Mouse (Mus musculus) monocyte, adult 59 days (primary cell): ENCODE data around the gene Ttc24. TPM values are rescaled to one million over a fixed set of nuclear protein-coding genes. Genes with fewer than 3 reads are reported as not detected.

Experiments used
- total RNA-seq, 2 experiments: library from RNA; stranded (reverse); gene quantifications; one replicate each; pipeline ENCODE4 v1.2.4; 2023

The Ttc24 gene
- not detected for total RNA-seq

DNA sequence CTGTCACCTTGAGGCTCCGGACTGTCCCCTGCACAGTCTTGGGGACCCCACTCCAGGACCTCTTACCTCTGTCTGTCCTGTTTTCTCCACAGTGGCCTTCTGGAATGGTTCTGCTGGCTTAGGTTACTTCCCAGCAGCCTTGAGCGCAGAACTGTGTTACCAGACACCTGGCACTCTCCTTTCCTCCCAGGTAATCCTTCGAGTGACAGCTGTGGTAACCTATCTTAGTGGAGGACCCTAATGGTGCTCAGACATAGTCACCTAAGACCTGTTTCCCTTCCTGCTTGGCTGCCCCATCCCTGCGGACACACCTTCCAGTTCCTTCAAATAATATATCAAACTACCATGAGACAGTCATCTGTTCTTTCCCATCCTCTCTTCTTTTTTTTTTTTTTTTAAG is at the start of gene Ttc24:
TSS of gene Ttc24 (minus strand) at position 101 of the 400 bp plus-strand sequence.

DNA sequence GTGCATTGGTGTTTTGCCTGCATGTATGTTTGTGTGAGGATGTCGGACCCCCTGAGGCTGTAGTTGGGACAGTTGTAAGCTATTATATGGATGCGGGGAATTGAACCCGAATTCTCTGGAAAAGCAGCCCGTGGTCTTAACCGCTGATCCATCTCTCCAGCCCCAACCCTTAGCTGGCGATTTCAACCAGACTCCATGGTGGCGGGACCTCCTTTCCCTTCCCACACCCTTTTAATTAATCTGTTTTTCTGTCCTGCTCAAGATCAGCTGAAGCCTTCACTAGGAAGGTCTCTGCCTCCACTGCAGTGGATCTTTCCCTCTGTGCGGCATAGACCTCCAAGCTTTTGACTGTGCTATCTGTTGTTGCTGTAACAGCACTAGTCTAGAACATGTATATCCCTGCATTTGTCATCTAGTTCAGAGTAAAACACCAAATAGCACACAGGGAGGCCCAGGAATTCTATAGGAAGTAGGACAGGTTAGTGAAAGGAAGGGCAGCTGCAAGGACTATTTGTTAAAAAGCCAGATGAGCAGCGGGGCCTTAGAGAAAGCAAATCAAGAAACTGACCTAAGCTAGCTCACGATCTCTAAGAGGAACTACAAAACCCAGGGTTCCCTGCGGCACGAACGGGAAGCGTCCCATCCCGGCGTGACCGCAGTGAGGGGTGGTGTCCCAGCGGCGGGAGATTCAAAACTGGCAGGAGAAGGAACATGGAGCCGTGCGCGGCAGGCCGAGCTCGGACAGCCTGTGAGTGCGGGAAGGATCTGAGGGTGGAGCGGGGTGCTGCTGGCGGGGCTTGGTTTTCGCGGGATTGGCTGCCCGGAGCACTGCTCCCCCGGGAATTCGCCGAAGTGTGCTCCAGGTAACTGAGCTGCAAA is 3.5 kb upstream of the Ttc24 start, which contains the start of gene Iqgap3:
TSS of gene Iqgap3 (plus strand) at position 627 of the 879 bp plus-strand sequence.

DNA sequence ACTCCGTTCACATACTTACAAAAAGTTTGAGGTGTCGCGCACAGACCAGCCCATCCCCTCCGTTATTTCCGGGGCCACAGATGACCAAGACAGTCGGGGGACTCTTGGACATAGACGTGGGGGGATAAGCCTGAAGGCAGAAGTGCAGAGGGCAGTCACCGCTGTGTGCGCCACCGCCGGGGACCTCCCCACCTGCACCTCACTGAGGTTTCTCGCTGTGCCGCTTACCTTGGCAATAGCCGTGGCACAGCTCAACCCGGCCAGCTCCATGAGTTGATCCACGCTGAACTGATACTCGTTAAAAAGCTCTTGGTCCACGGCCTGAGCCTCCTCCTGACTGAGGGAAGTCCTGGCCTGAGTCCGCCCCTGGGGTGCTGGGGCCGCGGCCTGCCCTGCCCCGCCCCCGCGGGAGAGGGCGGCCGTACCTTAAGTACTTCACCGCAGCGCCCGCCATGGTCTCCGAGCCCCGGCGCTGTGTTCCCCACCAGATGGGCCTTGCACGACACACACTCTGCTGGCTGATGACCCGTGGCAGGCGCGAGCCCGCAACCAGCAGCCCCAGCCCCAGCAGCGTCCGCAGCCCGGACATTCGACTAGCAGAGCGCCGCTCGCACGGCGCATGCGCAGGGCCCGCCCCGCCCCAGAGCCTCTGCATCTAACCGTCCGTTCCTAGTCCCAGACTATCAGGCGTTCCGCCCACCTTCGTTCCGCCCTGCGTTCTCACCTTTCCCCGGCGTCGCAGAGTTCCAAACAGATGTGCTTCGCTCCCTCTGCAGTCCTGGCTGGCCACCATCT is 20.0 kb downstream of the Ttc24 start, which contains the start of gene Naxe:
TSS of gene Naxe (minus strand) at position 594 of the 795 bp plus-strand sequence.

DNA sequence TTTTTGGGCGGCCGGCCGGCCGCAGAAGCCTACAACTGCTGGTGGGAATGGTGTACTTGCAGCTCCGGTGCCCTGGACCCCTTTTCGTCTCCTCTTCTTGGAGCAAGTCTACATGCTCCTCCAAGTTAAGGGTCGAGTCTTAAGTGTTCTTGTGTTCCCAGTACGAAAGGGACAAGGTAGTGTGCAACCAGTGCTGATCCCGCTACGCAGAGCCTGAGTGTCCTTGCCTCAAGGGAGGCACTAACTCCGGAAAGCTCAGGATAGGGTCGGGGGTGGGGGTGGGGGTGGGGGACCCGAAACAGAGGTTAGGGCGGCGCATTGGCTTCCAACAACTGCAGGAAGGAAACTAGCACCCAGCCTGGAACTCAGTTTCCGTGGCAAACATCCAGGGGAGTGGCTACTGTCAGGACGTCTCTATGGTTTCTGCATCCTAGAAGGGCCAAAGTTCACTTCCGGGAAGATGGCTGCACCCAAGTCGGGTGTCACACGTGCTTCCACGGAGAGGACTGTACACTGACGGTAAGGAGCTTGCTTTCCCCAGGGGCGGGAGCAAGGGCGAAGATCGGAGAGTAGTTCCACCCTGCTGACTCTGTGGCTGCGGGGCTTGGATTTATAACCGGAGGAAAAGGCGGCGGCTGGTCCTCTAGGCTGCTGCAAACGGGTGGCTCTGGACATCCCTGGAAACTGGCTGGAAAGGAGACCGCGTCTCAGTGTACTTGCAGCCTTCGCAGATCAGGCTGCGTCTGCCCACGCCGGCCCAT is 35.3 kb downstream of the Ttc24 start, which contains the start of gene Gpatch4:
TSS of gene Gpatch4 (plus strand) at position 448 of the 761 bp plus-strand sequence.

GRCm38 (mm10) chr3:88027434-88028186 is 50.5 kb downstream of the Ttc24 start, which contains the start of gene Hapln2:
Gene Hapln2 (minus strand): TSS chr3:88027583.

Other genes with a start within 250 kb of the Ttc24 start
- 1 to 10 TPM in 1 of 2 experiments, under 1 TPM in 1; 0.79 to 1.8 TPM for gene Sh2d2a, start 231.5 kb downstream of the Ttc24 start, total RNA-seq
- gene Prcc, start 192.7 kb downstream of the Ttc24 start, total RNA-seq: 10 to 100 TPM; 36.3 to 37.0 TPM
- 10 to 100 TPM; 88.9 to 90.8 TPM for gene Hdgf, start 172.0 kb downstream of the Ttc24 start, total RNA-seq
- gene Mrpl24, start 158.8 kb downstream of the Ttc24 start, total RNA-seq: 10 to 100 TPM; 91.3 to 92.4 TPM
- gene Isg20l2, start 148.0 kb downstream of the Ttc24 start, total RNA-seq: 10 to 100 TPM; 37.4 to 39.6 TPM
- gene Rrnad1, start 147.6 kb downstream of the Ttc24 start, total RNA-seq: 10 to 100 TPM; 16.2 to 17.6 TPM
- 1 to 10 TPM in 1 of 2 experiments, under 1 TPM in 1; 0.88 to 2.1 TPM for gene Crabp2, start 129.6 kb downstream of the Ttc24 start, total RNA-seq
- under 1 TPM; 0.16 to 0.18 TPM for gene Nes, start 107.2 kb downstream of the Ttc24 start, total RNA-seq
- gene Bcan, start 78.1 kb downstream of the Ttc24 start, total RNA-seq: not detected
- gene Hapln2, start 50.7 kb downstream of the Ttc24 start, total RNA-seq: not detected
- 1 to 10 TPM; 4.7 to 4.8 TPM for gene Gpatch4, start 35.2 kb downstream of the Ttc24 start, total RNA-seq
- 10 to 100 TPM; 30.1 to 38.1 TPM for gene Naxe, start 19.8 kb downstream of the Ttc24 start, total RNA-seq
- gene Iqgap3, start 3.7 kb upstream of the Ttc24 start, total RNA-seq: under 1 TPM; 0.68 to 0.91 TPM
- 100 to 1,000 TPM; 186 to 217 TPM for gene Mef2d, start 64.1 kb upstream of the Ttc24 start, total RNA-seq
- gene Rhbg, start 176.4 kb upstream of the Ttc24 start, total RNA-seq: not detected
- gene Gm38392, start 208.9 kb upstream of the Ttc24 start, total RNA-seq: not detected
- 1 to 10 TPM; 2.0 to 4.0 TPM for gene Tsacc, start 218.7 kb upstream of the Ttc24 start, total RNA-seq
- gene Cct3, start 218.8 kb upstream of the Ttc24 start, total RNA-seq: 10 to 100 TPM; 84.3 to 89.1 TPM
- gene Glmp, start 246.7 kb upstream of the Ttc24 start, total RNA-seq: 100 to 1,000 TPM; 149 to 189 TPM